In genomic region chr11:76216681-76217389, GRCm38 (mm10) we compare ENCODE assay signal across 8 mouse cellular contexts. TPM values are rescaled to one million over a fixed set of nuclear protein-coding genes. Genes with fewer than 3 reads are reported as not detected.
DNase-seq lines count a peak whose midpoint lies in the region; ATAC-seq and TF ChIP-seq lines count a peak whose summit lies in the region.

No protein-coding gene starts in this region.

- peaks cover 53% of the 10 kb centered on the region for H3K36me3 ChIP-seq in heart, embryonic 10.5 days
- peaks cover 56% of the 10 kb centered on the region for H3K36me3 ChIP-seq in kidney, embryonic 15.5 days
- H3K36me3 ChIP-seq in stomach, postnatal 0 days (ENCODE audit: control insufficient read depth, insufficient read depth, low read length), result peaks cover 2% of the 10 kb centered on the region

- peak overlapping the region; percentile 74 for H3K4me2 ChIP-seq in kidney, embryonic 15.5 days
- H3K4me2 ChIP-seq in stomach, postnatal 0 days (replicated peaks; ENCODE audit: low read depth), result peak overlapping the region; percentile 92

- H3K4me3 ChIP-seq in heart, embryonic 10.5 days, result peak overlapping the region; percentile 90
- H3K4me3 ChIP-seq in kidney, embryonic 15.5 days (replicated peaks), result peak overlapping the region; percentile 88
- peak overlapping the region; percentile 80 for H3K4me3 ChIP-seq in stomach, postnatal 0 days (ENCODE audit: low read depth, low read length)

- peaks cover 14% of the 10 kb centered on the region for H3K4me1 ChIP-seq in heart, embryonic 10.5 days
- peaks cover 19% of the 10 kb centered on the region for H3K4me1 ChIP-seq in kidney, embryonic 15.5 days
- H3K4me1 ChIP-seq in stomach, postnatal 0 days (replicated peaks; ENCODE audit: control insufficient read depth, insufficient read depth), result no peaks in the 10 kb centered on the region

- no peak for TF ChIP-seq EP300 in stomach, postnatal 0 days (optimal IDR thresholded peaks at IDR 0.05)

- TF ChIP-seq CTCF in stomach, postnatal 0 days (IDR thresholded peaks at IDR 0.05; ENCODE audit: low read depth), result no peak

- peak overlapping the region; percentile 95 for H3K9ac ChIP-seq in kidney, embryonic 15.5 days
- H3K9ac ChIP-seq in stomach, postnatal 0 days (ENCODE audit: low read length), result peak overlapping the region; percentile 90

- peak; percentile 4 for ATAC-seq in kidney, embryonic 15.5 days (replicated peaks; ENCODE audit: low FRiP score)
- peak; percentile 62 for ATAC-seq in stomach, postnatal 0 days (ENCODE audit: low FRiP score, low TSS enrichment)

- peak; percentile 13 for DNase-seq in gastrocnemius, adult 18-20 months (ENCODE audit: low spot score)
- DNase-seq in gastrocnemius, adult 8-10 months (ENCODE audit: low spot score in 2 of 2), result no peak
- DNase-seq in ES-CJ7 (ENCODE audit: low read depth, low spot score), result peak; percentile 58
- peak; percentile 67 for DNase-seq in embryo, embryonic 11 days
- peak; percentile 77 for DNase-seq in heart, embryonic 10.5 days (ENCODE audit: low spot score)
- peak; percentile 82 for DNase-seq in lung, postnatal 10 days
- DNase-seq in stomach, postnatal 0 days (ENCODE audit: low spot score), result peak; percentile 76

- H3K27me3 ChIP-seq in heart, embryonic 10.5 days (ENCODE audit: insufficient read depth, poor library complexity, severe bottlenecking), result no peaks in the 10 kb centered on the region
- H3K27me3 ChIP-seq in kidney, embryonic 15.5 days, result no peaks in the 10 kb centered on the region
- no peaks in the 10 kb centered on the region for H3K27me3 ChIP-seq in stomach, postnatal 0 days (ENCODE audit: control insufficient read depth, insufficient read depth, low read length)

- H3K27ac ChIP-seq in heart, embryonic 10.5 days, result peak overlapping the region; percentile 98
- H3K27ac ChIP-seq in kidney, embryonic 15.5 days, result peak overlapping the region; percentile 94
- peak overlapping the region; percentile 97 for H3K27ac ChIP-seq in stomach, postnatal 0 days (replicated peaks)

- 4% methylated on average over 33 of the region's 33 CpGs for WGBS in heart, embryonic 10.5 days
- WGBS in kidney, embryonic 15.5 days, result 3% methylated on average over 33 of the region's 33 CpGs
- under 1% methylated on average over 33 of the region's 33 CpGs for WGBS in stomach, postnatal 0 days

- H3K9me3 ChIP-seq in heart, embryonic 10.5 days, result no peaks in the 10 kb centered on the region
- H3K9me3 ChIP-seq in kidney, embryonic 15.5 days (replicated peaks), result no peaks in the 10 kb centered on the region
- no peaks in the 10 kb centered on the region for H3K9me3 ChIP-seq in stomach, postnatal 0 days (ENCODE audit: control insufficient read depth, low read length)

RNA-seq across cellular contexts. Expression of gene Dbil5, which starts 0.6 kb away (rescaled TPM):
- not detected for total RNA-seq in gastrocnemius, adult 18-20 months (2021)
- total RNA-seq in gastrocnemius, adult 8-10 months (2022), result not detected
- 0.80 and 1.1 TPM in 2 replicates for polyA plus RNA-seq in heart, embryonic 10.5 days (2016; fragmentation: Nextera tagmentation; extraction: Ambion mirVana)
- polyA plus RNA-seq in kidney, embryonic 15.5 days (2015; fragmentation: Nextera tagmentation; extraction: Ambion mirVana), result 0.97 and 1.5 TPM in 2 replicates
- polyA plus RNA-seq in stomach, postnatal 0 days (2015; fragmentation: Nextera tagmentation; extraction: Ambion mirVana), result 4.0 and 4.7 TPM in 2 replicates

RNA-seq across cellular contexts. Expression of gene Gemin4, which starts 0.6 kb away (rescaled TPM):
- total RNA-seq in gastrocnemius, adult 18-20 months (2021), result 1 to 10 TPM; 1.4 to 3.3 TPM
- total RNA-seq in gastrocnemius, adult 8-10 months (2022), result 1 to 10 TPM; 2.0 to 4.3 (median 3.6) TPM
- 40.0 and 42.1 TPM in 2 replicates for polyA plus RNA-seq in heart, embryonic 10.5 days (2016; fragmentation: Nextera tagmentation; extraction: Ambion mirVana)
- polyA plus RNA-seq in kidney, embryonic 15.5 days (2015; fragmentation: Nextera tagmentation; extraction: Ambion mirVana), result 28.3 and 37.7 TPM in 2 replicates
- polyA plus RNA-seq in stomach, postnatal 0 days (2015; fragmentation: Nextera tagmentation; extraction: Ambion mirVana), result 18.5 and 21.9 TPM in 2 replicates

RNA-seq across cellular contexts. Expression of gene Mrm3, which starts 26.7 kb away (rescaled TPM):
- total RNA-seq in gastrocnemius, adult 18-20 months (2021), result 10 to 100 TPM; 11.1 to 16.6 TPM
- total RNA-seq in gastrocnemius, adult 8-10 months (2022), result 10 to 100 TPM; 12.8 to 14.7 (median 13.1) TPM
- polyA plus RNA-seq in heart, embryonic 10.5 days (2016; fragmentation: Nextera tagmentation; extraction: Ambion mirVana), result 27.8 and 29.1 TPM in 2 replicates
- 25.7 and 26.3 TPM in 2 replicates for polyA plus RNA-seq in kidney, embryonic 15.5 days (2015; fragmentation: Nextera tagmentation; extraction: Ambion mirVana)
- polyA plus RNA-seq in stomach, postnatal 0 days (2015; fragmentation: Nextera tagmentation; extraction: Ambion mirVana), result 13.4 and 14.7 TPM in 2 replicates

RNA-seq across cellular contexts. Expression of gene Glod4, which starts 26.7 kb away (rescaled TPM):
- total RNA-seq in gastrocnemius, adult 18-20 months (2021), result 10 to 100 TPM; 25.5 to 27.8 TPM
- 10 to 100 TPM; 22.0 to 24.5 (median 22.7) TPM for total RNA-seq in gastrocnemius, adult 8-10 months (2022)
- 126 and 135 TPM in 2 replicates for polyA plus RNA-seq in heart, embryonic 10.5 days (2016; fragmentation: Nextera tagmentation; extraction: Ambion mirVana)
- polyA plus RNA-seq in kidney, embryonic 15.5 days (2015; fragmentation: Nextera tagmentation; extraction: Ambion mirVana), result 141 and 144 TPM in 2 replicates
- 92.9 and 99.9 TPM in 2 replicates for polyA plus RNA-seq in stomach, postnatal 0 days (2015; fragmentation: Nextera tagmentation; extraction: Ambion mirVana)

RNA-seq across cellular contexts. Expression of gene Fam57a, which starts 37.4 kb away (rescaled TPM):
- total RNA-seq in gastrocnemius, adult 18-20 months (2021), result 1 to 10 TPM; 1.4 to 2.0 TPM
- total RNA-seq in gastrocnemius, adult 8-10 months (2022), result 1 to 10 TPM in 2 of 4 experiments, under 1 TPM in 2; 0.88 to 2.3 (median 1.1) TPM
- 32.7 and 35.9 TPM in 2 replicates for polyA plus RNA-seq in heart, embryonic 10.5 days (2016; fragmentation: Nextera tagmentation; extraction: Ambion mirVana)
- 27.0 and 29.0 TPM in 2 replicates for polyA plus RNA-seq in kidney, embryonic 15.5 days (2015; fragmentation: Nextera tagmentation; extraction: Ambion mirVana)
- polyA plus RNA-seq in stomach, postnatal 0 days (2015; fragmentation: Nextera tagmentation; extraction: Ambion mirVana), result 328 and 372 TPM in 2 replicates

Comparison
In these comparisons a context has a peak if more than half of its experiments do, and no peak if none do; other contexts are left out.
1. DNase-seq: peak in gastrocnemius, adult 18-20 months (single experiment), ES-CJ7 (single experiment), embryo, embryonic 11 days (single experiment), heart, embryonic 10.5 days (single experiment), lung, postnatal 10 days (single experiment) and stomach, postnatal 0 days (single experiment); none in gastrocnemius, adult 8-10 months (0 of 2).
2. Peak in every context shown above with its lines, with median percentiles within 50 percentile points of each other: H3K27ac ChIP-seq and H3K4me3 ChIP-seq.